Mouse (Mus musculus): ENCODE results near the gene Dcaf12. TPM values are rescaled to one million over a fixed set of nuclear protein-coding genes. Genes with fewer than 3 reads are reported as not detected.
A peak's percentile ranks its signal among the peaks of the same experiment; 100 is the strongest.

The Dcaf12 gene
- polyA plus RNA-seq (2011; ENCODE audit: insufficient read length, low read depth, missing spikeins), result 40.2 and 40.3 TPM in 2 replicates

- peak within 1 kb of the TSS; percentile 75 for H3K4me3 ChIP-seq (ENCODE audit: insufficient read depth, low read length)
- H3K27ac ChIP-seq (ENCODE audit: insufficient read depth, low read length), result peak within 1 kb of the TSS; percentile 91
- peaks cover 4% of the 10 kb centered on the region; the same call in 1 of the 2 replicates for H3K4me1 ChIP-seq (ENCODE audit: control insufficient read depth, insufficient read depth, low read length)
- peak; percentile 82 for TF ChIP-seq POLR2A (IDR thresholded peaks at IDR 0.05; ENCODE audit: low read depth, low read length)
- TF ChIP-seq CTCF (IDR thresholded peaks at IDR 0.05; ENCODE audit: borderline replicate concordance, insufficient read depth, low read length), result no peak
Measured at GRCm38 (mm10) chr4:41314141-41315129, at the start of gene Dcaf12. Gene Dcaf12 (minus strand): TSS chr4:41314889.

- Histone ChIP-seq H3K27ac (ENCODE audit: insufficient read depth, low read length) (no peak overlapping the region), H3K4me1 (ENCODE audit: control insufficient read depth, insufficient read depth, low read length) (no peaks in the 10 kb centered on the region), H3K4me3 (ENCODE audit: insufficient read depth, low read length) (no peak overlapping the region)
- TF ChIP-seq POLR2A (IDR thresholded peaks at IDR 0.05; ENCODE audit: low read depth, low read length), result no peak
- no peak for TF ChIP-seq CTCF (IDR thresholded peaks at IDR 0.05; ENCODE audit: borderline replicate concordance, insufficient read depth, low read length)
Measured at GRCm38 (mm10) chr4:41361059-41361458, 46.4 kb upstream of the Dcaf12 start.

- Histone ChIP-seq H3K27ac (ENCODE audit: insufficient read depth, low read length) (no peak overlapping the region), H3K4me1 (ENCODE audit: control insufficient read depth, insufficient read depth, low read length) (no peaks in the 10 kb centered on the region), H3K4me3 (ENCODE audit: insufficient read depth, low read length) (no peak overlapping the region)
- no peak for TF ChIP-seq POLR2A (IDR thresholded peaks at IDR 0.05; ENCODE audit: low read depth, low read length)
- TF ChIP-seq CTCF (IDR thresholded peaks at IDR 0.05; ENCODE audit: borderline replicate concordance, insufficient read depth, low read length), result no peak
Measured at GRCm38 (mm10) chr4:41359358-41359757, 44.7 kb upstream of the Dcaf12 start.

GRCm38 (mm10) chr4:41358669-41359068 lies 44.0 kb upstream of the Dcaf12 start:
- Histone ChIP-seq H3K27ac (ENCODE audit: insufficient read depth, low read length) (no peak overlapping the region), H3K4me3 (ENCODE audit: insufficient read depth, low read length) (no peak overlapping the region), H3K4me1 (ENCODE audit: control insufficient read depth, insufficient read depth, low read length) (no peaks in the 10 kb centered on the region)
- TF ChIP-seq POLR2A (IDR thresholded peaks at IDR 0.05; ENCODE audit: low read depth, low read length) (no peak), CTCF (IDR thresholded peaks at IDR 0.05; ENCODE audit: borderline replicate concordance, insufficient read depth, low read length) (no peak)

GRCm38 (mm10) chr4:41357154-41357553 lies 42.5 kb upstream of the Dcaf12 start:
- TF ChIP-seq POLR2A (IDR thresholded peaks at IDR 0.05; ENCODE audit: low read depth, low read length) (no peak), CTCF (IDR thresholded peaks at IDR 0.05; ENCODE audit: borderline replicate concordance, insufficient read depth, low read length) (no peak)
- Histone ChIP-seq H3K4me1 (ENCODE audit: control insufficient read depth, insufficient read depth, low read length) (no peaks in the 10 kb centered on the region), H3K4me3 (ENCODE audit: insufficient read depth, low read length) (no peak overlapping the region), H3K27ac (ENCODE audit: insufficient read depth, low read length) (no peak overlapping the region)

GRCm38 (mm10) chr4:41353265-41353664 lies 38.6 kb upstream of the Dcaf12 start:
- Histone ChIP-seq H3K4me3 (ENCODE audit: insufficient read depth, low read length) (no peak overlapping the region), H3K4me1 (ENCODE audit: control insufficient read depth, insufficient read depth, low read length) (no peaks in the 10 kb centered on the region), H3K27ac (ENCODE audit: insufficient read depth, low read length) (peak overlapping the region; percentile 28)
- no peak for TF ChIP-seq POLR2A (IDR thresholded peaks at IDR 0.05; ENCODE audit: low read depth, low read length)
- no peak for TF ChIP-seq CTCF (IDR thresholded peaks at IDR 0.05; ENCODE audit: borderline replicate concordance, insufficient read depth, low read length)

- no peak for TF ChIP-seq POLR2A (IDR thresholded peaks at IDR 0.05; ENCODE audit: low read depth, low read length)
- no peak for TF ChIP-seq CTCF (IDR thresholded peaks at IDR 0.05; ENCODE audit: borderline replicate concordance, insufficient read depth, low read length)
- Histone ChIP-seq H3K4me3 (ENCODE audit: insufficient read depth, low read length) (no peak overlapping the region), H3K4me1 (ENCODE audit: control insufficient read depth, insufficient read depth, low read length) (no peaks in the 10 kb centered on the region), H3K27ac (ENCODE audit: insufficient read depth, low read length) (no peak overlapping the region)
Measured at GRCm38 (mm10) chr4:41352758-41353157, 38.1 kb upstream of the Dcaf12 start.

GRCm38 (mm10) chr4:41349199-41349591 lies 34.5 kb upstream of the Dcaf12 start:
- no peaks in the 10 kb centered on the region for H3K4me1 ChIP-seq (ENCODE audit: control insufficient read depth, insufficient read depth, low read length)
- peak overlapping the region; percentile 100 for H3K4me3 ChIP-seq (ENCODE audit: insufficient read depth, low read length)
- no peak for TF ChIP-seq CTCF (IDR thresholded peaks at IDR 0.05; ENCODE audit: borderline replicate concordance, insufficient read depth, low read length)
- TF ChIP-seq POLR2A (IDR thresholded peaks at IDR 0.05; ENCODE audit: low read depth, low read length), result no peak; the same call in 1 of the 2 replicates
- H3K27ac ChIP-seq (ENCODE audit: insufficient read depth, low read length), result peak overlapping the region; percentile 63

- peak within 1 kb of the TSS; percentile 63 for H3K27ac ChIP-seq (ENCODE audit: insufficient read depth, low read length)
- H3K4me1 ChIP-seq (ENCODE audit: control insufficient read depth, insufficient read depth, low read length), result no peaks in the 10 kb centered on the region
- H3K4me3 ChIP-seq (ENCODE audit: insufficient read depth, low read length), result peak within 1 kb of the TSS; percentile 100
- TF ChIP-seq CTCF (IDR thresholded peaks at IDR 0.05; ENCODE audit: borderline replicate concordance, insufficient read depth, low read length) (no peak), POLR2A (IDR thresholded peaks at IDR 0.05; ENCODE audit: low read depth, low read length) (peak; percentile 93)
Measured at GRCm38 (mm10) chr4:41348584-41349198, 34.0 kb upstream of the Dcaf12 start, which contains the start of gene Ubap1. Gene Ubap1 (plus strand): TSS chr4:41348996.
